Mouse (Mus musculus) liver, embryonic 13.5 days (tissue): Measurements from ENCODE around the gene Scpep1. TPM values are rescaled to one million over a fixed set of nuclear protein-coding genes. Genes with fewer than 3 reads are reported as not detected.
A peak's percentile ranks its signal among the peaks of the same experiment; 100 is the strongest.

ENCODE experiments used
- ATAC-seq: fragments of 200-750 bp; cut with Nextera tagmentation; 2 replicates; pipeline ENCODE4 v1.8.0; 2017; ENCODE audit warnings: low read depth, mild to moderate bottlenecking, moderate number of reproducible peaks, moderate library complexity
- DNase-seq: peaks from one replicate; pipeline ENCODE4 v3.0.0; 2022
- H3K27ac ChIP-seq: fragments of 300-500 bp; sonication (generic); 2 replicates; pipeline ENCODE4 v1.5.1; 2015; ENCODE audit warnings: moderate library complexity, mild to moderate bottlenecking, inconsistent platforms
- H3K27me3 ChIP-seq: fragments of 300-500 bp; sonication (generic); 2 replicates; pipeline ENCODE4 v1.6.1; 2015; ENCODE audit warnings: mild to moderate bottlenecking, inconsistent platforms
- H3K36me3 ChIP-seq: fragments of 300-500 bp; sonication (generic); 2 replicates; pipeline ENCODE4 v1.6.1; 2015; ENCODE audit warnings: mild to moderate bottlenecking, inconsistent platforms
- H3K4me1 ChIP-seq: fragments of 300-500 bp; sonication (generic); replicated peaks from 2 replicates; pipeline ENCODE4 v1.6.1; 2015; ENCODE audit warnings: inconsistent platforms
- H3K4me2 ChIP-seq: fragments of 300-500 bp; sonication (generic); 2 replicates; pipeline ENCODE4 v1.6.1; 2015; ENCODE audit warnings: inconsistent platforms, mild to moderate bottlenecking, moderate library complexity
- H3K4me3 ChIP-seq: fragments of 300-500 bp; sonication (generic); replicated peaks from 2 replicates; pipeline ENCODE4 v1.5.1; 2015; ENCODE audit warnings: mild to moderate bottlenecking, inconsistent platforms
- H3K9ac ChIP-seq: fragments of 300-500 bp; sonication (generic); 2 replicates; pipeline ENCODE4 v1.6.1; 2015; ENCODE audit warnings: mild to moderate bottlenecking, inconsistent platforms
- H3K9me3 ChIP-seq: fragments of 300-500 bp; sonication (generic); replicated peaks from 2 replicates; pipeline ENCODE4 v1.6.1; 2016; ENCODE audit warnings: inconsistent platforms
- WGBS: fragments of 180-500 bp; shearing (Covaris S2); methylation state at CpG from one replicate; pipeline ENCODE4 v1.1.7; 2015; ENCODE audit not compliant: insufficient replicate concordance; 5-methylcytosine and 5-hydroxymethylcytosine counted together
- polyA plus RNA-seq: library from polyadenylated mRNA; unstranded; fragments of >200 nt; fragmentation: Nextera tagmentation; extraction: Ambion mirVana; gene quantifications from 2 replicates; pipeline ENCODE4 v1.2.1, GENCODE M21; 2015

Gene Scpep1
- polyA plus RNA-seq, 1 experiment from 2014 or later, result 40.4 TPM

GRCm38 (mm10) chr11:88996427-88996826, 41.2 kb upstream of the Scpep1 start:
- no peak for DNase-seq
- Histone ChIP-seq H3K9me3 (no peaks in the 10 kb centered on the region), H3K4me1 (peaks cover 51% of the 10 kb centered on the region), H3K4me3 (no peak overlapping the region), H3K4me2 (no peak overlapping the region), H3K9ac (no peak overlapping the region), H3K27me3 (no peaks in the 10 kb centered on the region), H3K27ac (no peak overlapping the region), H3K36me3 (peaks cover 3% of the 10 kb centered on the region)
- ATAC-seq, result no peak
- 48% methylated on average over 7 of the region's 7 CpGs for WGBS

- Histone ChIP-seq H3K36me3 (peaks cover 7% of the 10 kb centered on the region), H3K9ac (no peak overlapping the region), H3K4me3 (no peak overlapping the region), H3K27me3 (no peaks in the 10 kb centered on the region), H3K4me2 (no peak overlapping the region), H3K9me3 (no peaks in the 10 kb centered on the region), H3K27ac (no peak overlapping the region), H3K4me1 (peaks cover 43% of the 10 kb centered on the region)
- 82% methylated on average over 2 of the region's 2 CpGs for WGBS
- DNase-seq (no peak), ATAC-seq (no peak)
These were observed 40.4 kb upstream of the Scpep1 start for GRCm38 (mm10) chr11:88995616-88996015.

DNA sequence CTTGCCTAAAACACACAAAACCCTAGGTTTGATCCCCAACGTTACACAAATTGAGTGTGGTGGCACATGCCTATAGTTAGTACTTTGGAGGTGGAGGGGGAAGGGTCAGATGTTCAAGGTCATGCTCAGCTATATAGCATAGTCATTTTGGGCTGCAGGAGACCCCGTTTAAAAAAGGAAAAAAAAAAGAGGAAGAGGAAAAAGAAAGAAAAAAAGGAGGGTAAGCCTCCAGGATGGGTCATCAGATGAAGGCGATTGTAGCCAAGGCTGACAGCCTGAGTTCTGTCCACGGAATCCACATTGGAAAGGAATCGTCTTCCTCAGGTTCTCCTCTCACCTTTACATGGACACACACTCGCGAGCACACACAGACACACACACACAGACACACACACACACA, 39.2 kb upstream of the Scpep1 start:
- no peak overlapping the region for H3K9ac ChIP-seq
- WGBS, result 65% methylated on average over 7 of the region's 7 CpGs
- peaks cover 8% of the 10 kb centered on the region; the same call in 1 of the 2 replicates for H3K36me3 ChIP-seq
- H3K4me1 ChIP-seq, result peaks cover 38% of the 10 kb centered on the region
- H3K27me3 ChIP-seq, result no peaks in the 10 kb centered on the region
- no peaks in the 10 kb centered on the region for H3K9me3 ChIP-seq
- H3K4me2 ChIP-seq, result no peak overlapping the region
- H3K27ac ChIP-seq, result no peak overlapping the region
- DNase-seq, result no peak
- H3K4me3 ChIP-seq, result no peak overlapping the region
- ATAC-seq, result no peak

GRCm38 (mm10) chr11:88993625-88994024, 38.4 kb upstream of the Scpep1 start:
- Histone ChIP-seq H3K4me3 (no peak overlapping the region), H3K9ac (no peak overlapping the region), H3K27ac (no peak overlapping the region), H3K4me1 (peaks cover 34% of the 10 kb centered on the region), H3K36me3 (peaks cover 8% of the 10 kb centered on the region; the same call in 1 of the 2 replicates), H3K9me3 (no peaks in the 10 kb centered on the region), H3K4me2 (no peak overlapping the region), H3K27me3 (no peaks in the 10 kb centered on the region)
- WGBS, result 16% methylated on average over 5 of the region's 5 CpGs
- DNase-seq, result peak; percentile 48
- peak; percentile 44; the same call in 1 of the 2 replicates for ATAC-seq

DNA sequence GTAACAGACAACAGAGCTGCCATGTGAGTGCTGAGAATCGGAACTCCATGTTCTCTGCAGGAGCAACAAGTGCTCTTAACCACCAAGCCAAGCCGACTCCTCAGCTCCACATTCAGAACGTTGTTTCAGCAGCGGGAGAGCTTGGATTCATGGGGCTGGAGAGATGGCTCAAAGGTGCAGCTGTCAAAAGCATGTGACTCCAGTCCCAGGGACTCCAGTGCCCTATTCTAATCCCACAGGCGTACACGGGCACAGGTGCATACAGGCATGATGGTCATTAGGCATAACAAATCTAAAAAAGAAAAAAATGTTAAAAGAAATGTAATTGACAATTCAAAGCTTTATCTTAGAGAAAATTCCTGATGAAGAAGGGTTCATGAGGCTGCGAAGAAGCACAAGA, 37.9 kb upstream of the Scpep1 start:
- Histone ChIP-seq H3K4me3 (no peak overlapping the region), H3K9ac (no peak overlapping the region), H3K4me1 (peaks cover 31% of the 10 kb centered on the region), H3K4me2 (no peak overlapping the region), H3K27ac (no peak overlapping the region), H3K36me3 (peaks cover 8% of the 10 kb centered on the region; the same call in 1 of the 2 replicates), H3K27me3 (no peaks in the 10 kb centered on the region), H3K9me3 (no peaks in the 10 kb centered on the region)
- no peak for ATAC-seq
- WGBS, result 49% methylated on average over 7 of the region's 7 CpGs
- no peak for DNase-seq

GRCm38 (mm10) chr11:88989530-88989929, 34.3 kb upstream of the Scpep1 start:
- 29% methylated on average over 5 of the region's 5 CpGs for WGBS
- DNase-seq (peak; percentile 35), ATAC-seq (peak; percentile 89)
- H3K27me3 ChIP-seq, result no peaks in the 10 kb centered on the region
- no peak overlapping the region for H3K4me2 ChIP-seq
- H3K9ac ChIP-seq, result no peak overlapping the region
- H3K4me3 ChIP-seq, result no peak overlapping the region
- H3K27ac ChIP-seq, result no peak overlapping the region; the same call in 1 of the 2 replicates
- H3K9me3 ChIP-seq, result no peaks in the 10 kb centered on the region
- peaks cover 10% of the 10 kb centered on the region; the same call in 1 of the 2 replicates for H3K4me1 ChIP-seq
- peaks cover 22% of the 10 kb centered on the region for H3K36me3 ChIP-seq

DNA sequence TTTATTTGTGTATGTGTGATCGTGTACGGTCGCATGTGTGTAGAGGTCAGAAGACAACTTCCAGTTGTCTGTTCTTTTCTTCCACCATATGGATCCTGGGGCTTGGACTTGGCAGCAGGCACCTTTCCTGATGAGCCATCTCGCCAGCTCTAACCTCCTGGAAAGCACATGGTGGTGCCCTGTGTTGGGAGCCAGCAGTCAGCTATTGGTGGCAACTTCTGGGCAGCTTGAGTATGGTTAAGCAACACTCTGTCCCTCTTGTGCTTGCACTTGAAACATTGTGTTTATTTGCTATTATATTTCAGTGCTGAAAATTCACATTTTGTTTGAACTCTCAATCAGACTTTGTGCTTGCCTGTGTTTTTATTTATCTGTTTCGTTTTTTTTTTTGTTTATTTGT, 33.7 kb upstream of the Scpep1 start:
- Histone ChIP-seq H3K9ac (no peak overlapping the region), H3K27me3 (no peaks in the 10 kb centered on the region), H3K27ac (no peak overlapping the region), H3K4me2 (no peak overlapping the region), H3K4me3 (no peak overlapping the region), H3K36me3 (peaks cover 27% of the 10 kb centered on the region), H3K9me3 (no peaks in the 10 kb centered on the region), H3K4me1 (peaks cover 6% of the 10 kb centered on the region; the same call in 1 of the 2 replicates)
- ATAC-seq, result no peak
- DNase-seq, result no peak
- WGBS, result 66% methylated on average over 5 of the region's 5 CpGs

GRCm38 (mm10) chr11:88986616-88987015, 31.4 kb upstream of the Scpep1 start:
- ATAC-seq (no peak), DNase-seq (no peak)
- H3K4me1 ChIP-seq, result peaks cover 13% of the 10 kb centered on the region
- H3K4me2 ChIP-seq, result no peak overlapping the region
- no peaks in the 10 kb centered on the region for H3K9me3 ChIP-seq
- peaks cover 40% of the 10 kb centered on the region for H3K36me3 ChIP-seq
- WGBS, result 81% methylated on average over 10 of the region's 10 CpGs
- H3K27ac ChIP-seq, result no peak overlapping the region
- no peak overlapping the region for H3K4me3 ChIP-seq
- no peaks in the 10 kb centered on the region for H3K27me3 ChIP-seq
- H3K9ac ChIP-seq, result no peak overlapping the region

GRCm38 (mm10) chr11:88981337-88981736, 26.1 kb upstream of the Scpep1 start:
- H3K9me3 ChIP-seq, result no peaks in the 10 kb centered on the region
- ATAC-seq (no peak), DNase-seq (no peak)
- 57% methylated on average over 8 of the region's 8 CpGs for WGBS
- H3K36me3 ChIP-seq, result peaks cover 31% of the 10 kb centered on the region
- no peak overlapping the region for H3K4me3 ChIP-seq
- H3K27me3 ChIP-seq, result no peaks in the 10 kb centered on the region
- H3K9ac ChIP-seq, result no peak overlapping the region
- H3K27ac ChIP-seq, result no peak overlapping the region
- peaks cover 13% of the 10 kb centered on the region for H3K4me1 ChIP-seq
- no peak overlapping the region for H3K4me2 ChIP-seq

DNA sequence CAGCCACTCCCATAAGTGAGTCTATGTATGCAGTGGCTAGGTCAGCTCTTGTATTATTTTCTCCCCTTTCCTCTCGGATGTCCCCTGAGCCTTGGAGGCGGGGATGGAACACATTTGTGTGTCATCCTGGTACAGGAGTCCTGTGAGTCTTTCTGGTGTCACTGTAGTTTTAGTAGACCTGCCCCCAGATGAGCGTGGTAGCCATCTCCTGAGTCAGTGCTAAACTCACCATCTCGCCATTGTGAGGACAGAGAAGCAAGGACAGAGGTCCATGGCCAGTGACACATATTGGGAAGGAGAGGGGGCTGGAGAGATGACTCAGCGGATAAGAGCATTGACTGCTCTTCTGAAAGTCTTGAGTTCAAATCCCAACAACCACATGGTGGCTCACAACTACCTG, 21.9 kb upstream of the Scpep1 start:
- Histone ChIP-seq H3K4me1 (peaks cover 18% of the 10 kb centered on the region), H3K9me3 (no peaks in the 10 kb centered on the region), H3K4me2 (no peak overlapping the region), H3K36me3 (peaks cover 10% of the 10 kb centered on the region), H3K4me3 (no peak overlapping the region), H3K27ac (no peak overlapping the region), H3K9ac (no peak overlapping the region), H3K27me3 (no peaks in the 10 kb centered on the region)
- WGBS, result 78% methylated on average over 5 of the region's 5 CpGs
- no peak for DNase-seq
- no peak for ATAC-seq

DNA sequence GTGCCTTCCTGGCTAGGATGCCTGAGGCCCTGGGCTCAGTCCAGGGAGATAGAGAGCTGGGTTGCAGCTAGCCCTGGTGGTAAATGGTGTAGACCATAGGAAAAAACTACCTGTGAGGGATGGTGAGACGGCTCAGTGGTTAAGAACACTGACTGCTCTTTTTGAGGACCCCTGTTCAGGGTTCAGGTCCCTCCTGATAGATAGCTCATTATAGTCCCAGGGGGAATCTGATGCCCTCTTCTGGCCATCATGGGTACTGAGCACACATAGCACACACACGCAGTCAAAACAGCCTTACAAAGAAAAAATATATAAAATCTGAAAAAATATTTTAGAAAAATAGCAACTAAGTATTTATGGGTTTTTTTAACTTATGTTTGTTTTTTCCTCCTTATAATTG, 21.1 kb upstream of the Scpep1 start:
- H3K4me3 ChIP-seq, result no peak overlapping the region
- H3K4me2 ChIP-seq, result no peak overlapping the region
- H3K9me3 ChIP-seq, result no peaks in the 10 kb centered on the region
- H3K27ac ChIP-seq, result no peak overlapping the region
- peaks cover 2% of the 10 kb centered on the region for H3K36me3 ChIP-seq
- H3K4me1 ChIP-seq, result peaks cover 9% of the 10 kb centered on the region
- WGBS, result 92% methylated on average over 2 of the region's 2 CpGs
- no peak for ATAC-seq
- H3K9ac ChIP-seq, result no peak overlapping the region
- H3K27me3 ChIP-seq, result no peaks in the 10 kb centered on the region
- DNase-seq, result no peak
